Mouse (Mus musculus): ENCODE results near the gene Cnpy3. TPM values are rescaled to one million over a fixed set of nuclear protein-coding genes. Genes with fewer than 3 reads are reported as not detected.
A peak's percentile ranks its signal among the peaks of the same experiment; 100 is the strongest.

The Cnpy3 gene
- polyA plus RNA-seq, 1 experiment = 76.6 TPM

GRCm38 (mm10) chr17:46702100-46702499 is 49.9 kb downstream of the Cnpy3 start:
- Histone ChIP-seq H3K4me3 (replicated peaks; ENCODE audit: insufficient read depth, low read depth, low read length) (peak overlapping the region; percentile 34), H3K27me3 (ENCODE audit: control insufficient read depth, insufficient read depth, low read length) (no peaks in the 10 kb centered on the region), H3K4me1 (ENCODE audit: control insufficient read depth, insufficient read depth, low read length) (peaks cover 40% of the 10 kb centered on the region), H3K27ac (ENCODE audit: insufficient read depth, low read length) (no peak overlapping the region)
- no peak for TF ChIP-seq POLR2A (IDR thresholded peaks at IDR 0.05; ENCODE audit: borderline replicate concordance, insufficient read depth, low read length)
- WGBS = 36% methylated on average over 12 of the region's 12 CpGs
- DNase-seq = no peak

- Histone ChIP-seq H3K27ac (ENCODE audit: insufficient read depth, low read length) (no peak overlapping the region), H3K27me3 (ENCODE audit: control insufficient read depth, insufficient read depth, low read length) (no peaks in the 10 kb centered on the region), H3K4me3 (replicated peaks; ENCODE audit: insufficient read depth, low read depth, low read length) (no peak overlapping the region), H3K4me1 (ENCODE audit: control insufficient read depth, insufficient read depth, low read length) (peaks cover 40% of the 10 kb centered on the region)
- DNase-seq = no peak
- TF ChIP-seq POLR2A (IDR thresholded peaks at IDR 0.05; ENCODE audit: borderline replicate concordance, insufficient read depth, low read length) = no peak
- WGBS = 26% methylated on average over 12 of the region's 12 CpGs
Observed at GRCm38 (mm10) chr17:46701489-46701888, 50.5 kb downstream of the Cnpy3 start.

GRCm38 (mm10) chr17:46699912-46700311 is 52.1 kb downstream of the Cnpy3 start:
- Histone ChIP-seq H3K27me3 (ENCODE audit: control insufficient read depth, insufficient read depth, low read length) (no peaks in the 10 kb centered on the region), H3K4me1 (ENCODE audit: control insufficient read depth, insufficient read depth, low read length) (peaks cover 40% of the 10 kb centered on the region), H3K27ac (ENCODE audit: insufficient read depth, low read length) (no peak overlapping the region), H3K4me3 (replicated peaks; ENCODE audit: insufficient read depth, low read depth, low read length) (no peak overlapping the region)
- WGBS = 5% methylated on average over 3 of the region's 3 CpGs
- peak; percentile 66 to 75 for DNase-seq
- TF ChIP-seq CTCF (IDR thresholded peaks at IDR 0.05; ENCODE audit: borderline replicate concordance, insufficient read depth, low read depth, low read length) (no peak), POLR2A (IDR thresholded peaks at IDR 0.05; ENCODE audit: borderline replicate concordance, insufficient read depth, low read length) (no peak)

- TF ChIP-seq CTCF (IDR thresholded peaks at IDR 0.05; ENCODE audit: borderline replicate concordance, insufficient read depth, low read depth, low read length) (no peak), POLR2A (IDR thresholded peaks at IDR 0.05; ENCODE audit: borderline replicate concordance, insufficient read depth, low read length) (no peak)
- no peak overlapping the region for H3K4me3 ChIP-seq (replicated peaks; ENCODE audit: insufficient read depth, low read depth, low read length)
- no peak for DNase-seq
- H3K27ac ChIP-seq (ENCODE audit: insufficient read depth, low read length) = no peak overlapping the region
- peaks cover 40% of the 10 kb centered on the region for H3K4me1 ChIP-seq (ENCODE audit: control insufficient read depth, insufficient read depth, low read length)
- no peaks in the 10 kb centered on the region for H3K27me3 ChIP-seq (ENCODE audit: control insufficient read depth, insufficient read depth, low read length)
- WGBS = 91% methylated on average over 5 of the region's 5 CpGs
Observed at GRCm38 (mm10) chr17:46699245-46699644, 52.8 kb downstream of the Cnpy3 start.

GRCm38 (mm10) chr17:46698515-46698914 is 53.5 kb downstream of the Cnpy3 start:
- no peak for DNase-seq
- Histone ChIP-seq H3K4me3 (replicated peaks; ENCODE audit: insufficient read depth, low read depth, low read length) (no peak overlapping the region), H3K27me3 (ENCODE audit: control insufficient read depth, insufficient read depth, low read length) (no peaks in the 10 kb centered on the region), H3K27ac (ENCODE audit: insufficient read depth, low read length) (no peak overlapping the region), H3K4me1 (ENCODE audit: control insufficient read depth, insufficient read depth, low read length) (peaks cover 36% of the 10 kb centered on the region)
- TF ChIP-seq CTCF (IDR thresholded peaks at IDR 0.05; ENCODE audit: borderline replicate concordance, insufficient read depth, low read depth, low read length) (no peak), POLR2A (IDR thresholded peaks at IDR 0.05; ENCODE audit: borderline replicate concordance, insufficient read depth, low read length) (no peak)
- 79% methylated on average over 6 of the region's 6 CpGs for WGBS

- WGBS = 84% methylated on average over 1 of the region's 1 CpGs
- H3K27me3 ChIP-seq (ENCODE audit: control insufficient read depth, insufficient read depth, low read length) = no peaks in the 10 kb centered on the region
- TF ChIP-seq POLR2A (IDR thresholded peaks at IDR 0.05; ENCODE audit: borderline replicate concordance, insufficient read depth, low read length) = no peak
- no peak overlapping the region for H3K4me3 ChIP-seq (replicated peaks; ENCODE audit: insufficient read depth, low read depth, low read length)
- no peak overlapping the region for H3K27ac ChIP-seq (ENCODE audit: insufficient read depth, low read length)
- peaks cover 2% of the 10 kb centered on the region; the same call in 1 of the 2 replicates for H3K4me1 ChIP-seq (ENCODE audit: control insufficient read depth, insufficient read depth, low read length)
- no peak for DNase-seq
Observed at GRCm38 (mm10) chr17:46694517-46695063, 57.4 kb downstream of the Cnpy3 start.

GRCm38 (mm10) chr17:46691390-46691789 is 60.6 kb downstream of the Cnpy3 start:
- Histone ChIP-seq H3K4me1 (ENCODE audit: control insufficient read depth, insufficient read depth, low read length) (no peaks in the 10 kb centered on the region), H3K27me3 (ENCODE audit: control insufficient read depth, insufficient read depth, low read length) (no peaks in the 10 kb centered on the region), H3K4me3 (replicated peaks; ENCODE audit: insufficient read depth, low read depth, low read length) (no peak overlapping the region), H3K27ac (ENCODE audit: insufficient read depth, low read length) (no peak overlapping the region)
- TF ChIP-seq POLR2A (IDR thresholded peaks at IDR 0.05; ENCODE audit: borderline replicate concordance, insufficient read depth, low read length) (no peak), CTCF (IDR thresholded peaks at IDR 0.05; ENCODE audit: borderline replicate concordance, insufficient read depth, low read depth, low read length) (no peak)
- WGBS = 97% methylated on average over 2 of the region's 2 CpGs
- DNase-seq = no peak

- DNase-seq = no peak
- no peak overlapping the region for H3K4me3 ChIP-seq (replicated peaks; ENCODE audit: insufficient read depth, low read depth, low read length)
- TF ChIP-seq POLR2A (IDR thresholded peaks at IDR 0.05; ENCODE audit: borderline replicate concordance, insufficient read depth, low read length) (no peak), CTCF (IDR thresholded peaks at IDR 0.05; ENCODE audit: borderline replicate concordance, insufficient read depth, low read depth, low read length) (no peak)
- H3K4me1 ChIP-seq (ENCODE audit: control insufficient read depth, insufficient read depth, low read length) = no peaks in the 10 kb centered on the region
- no peaks in the 10 kb centered on the region for H3K27me3 ChIP-seq (ENCODE audit: control insufficient read depth, insufficient read depth, low read length)
- H3K27ac ChIP-seq (ENCODE audit: insufficient read depth, low read length) = no peak overlapping the region
- 90% methylated on average over 12 of the region's 12 CpGs for WGBS
Observed at GRCm38 (mm10) chr17:46690665-46691064, 61.3 kb downstream of the Cnpy3 start.
